8 mouse cellular contexts compared by ENCODE assay signal in the genomic region with DNA sequence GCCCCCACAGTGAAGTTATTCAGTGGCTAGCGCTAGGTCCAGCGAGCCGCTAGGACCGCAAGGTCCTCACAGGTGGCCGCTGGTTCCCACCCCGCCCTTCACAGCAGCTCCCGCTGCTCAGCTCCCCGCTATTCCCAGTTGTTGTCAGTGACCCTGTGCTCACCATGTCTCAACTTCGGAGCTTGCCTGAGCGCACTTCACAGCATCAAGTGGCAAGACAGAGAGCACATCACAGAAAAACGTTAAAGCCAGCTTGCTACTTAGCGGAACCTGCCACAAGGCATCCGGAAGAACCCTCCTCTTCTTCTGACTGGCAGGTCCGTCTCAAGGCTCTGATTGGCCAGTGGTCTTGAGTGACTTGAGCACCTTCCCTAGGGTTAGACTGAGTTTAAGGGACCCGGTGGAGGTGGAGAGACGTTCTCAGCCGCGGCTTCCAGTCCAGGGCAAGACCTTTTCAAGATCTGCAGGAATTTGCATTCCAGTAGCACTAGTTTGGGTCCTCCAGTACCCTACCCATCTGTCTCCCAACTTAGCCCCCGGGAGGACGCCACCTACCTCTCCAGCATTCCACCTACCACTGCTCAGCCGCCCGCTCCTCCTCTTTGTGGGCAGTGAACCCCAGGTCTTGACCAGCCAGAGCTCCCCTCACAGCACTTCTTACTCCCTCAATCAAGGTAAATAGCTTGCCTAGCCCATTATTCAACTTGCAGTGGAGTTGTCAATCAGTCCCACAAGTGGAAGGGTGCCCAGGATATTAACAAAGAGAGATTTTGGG. TPM values are rescaled to one million over a fixed set of nuclear protein-coding genes. Genes with fewer than 3 reads are reported as not detected.
DNase-seq lines count a peak whose midpoint lies in the region; ATAC-seq and TF ChIP-seq lines count a peak whose summit lies in the region.

No protein-coding gene starts in this region.

- peak overlapping the region; percentile 71 for H3K9ac ChIP-seq in kidney, embryonic 15.5 days

- H3K4me1 ChIP-seq in bone marrow macrophage, adult 2 months (ENCODE audit: control insufficient read depth, insufficient read depth, low read length): peaks cover 12% of the 10 kb centered on the region
- 0 out of 2 replicates have a peak, but pooled peaks cover 2% of the 10 kb centered on the region for H3K4me1 ChIP-seq in embryonic fibroblast, embryonic 13.5 days (ENCODE audit: control insufficient read depth, insufficient read depth, low read length)
- H3K4me1 ChIP-seq in heart, embryonic 10.5 days: peaks cover 12% of the 10 kb centered on the region
- peaks cover 19% of the 10 kb centered on the region for H3K4me1 ChIP-seq in kidney, embryonic 15.5 days

- DNase-seq in A20 (ENCODE audit: low read depth, low spot score) (peak; percentile 92), liver (peak; percentile 79)
- peak; percentile 96 for DNase-seq in heart, embryonic 10.5 days (ENCODE audit: low spot score)
- DNase-seq in spleen, postnatal 4 days (ENCODE audit: low spot score in 2 of 2): peak; percentile 72 to 84

- H3K4me3 ChIP-seq in bone marrow macrophage, adult 2 months (ENCODE audit: insufficient read depth, low read length): peak overlapping the region; percentile 97
- peak overlapping the region; percentile 70 for H3K4me3 ChIP-seq in embryonic fibroblast, embryonic 13.5 days (ENCODE audit: insufficient read depth, low read length)
- H3K4me3 ChIP-seq in heart, embryonic 10.5 days: peak overlapping the region; percentile 77
- peak overlapping the region; percentile 85 for H3K4me3 ChIP-seq in kidney, embryonic 15.5 days (replicated peaks)

- peak; percentile 99 for ATAC-seq in kidney, embryonic 15.5 days (replicated peaks; ENCODE audit: low FRiP score)
- peak; percentile 97 for ATAC-seq in monocyte, adult 5-6 weeks (replicated peaks; ENCODE audit: insufficient number of reproducible peaks, low FRiP score, low TSS enrichment, poor library complexity, severe bottlenecking)

- peak overlapping the region; percentile 70 for H3K4me2 ChIP-seq in kidney, embryonic 15.5 days

- no peaks in the 10 kb centered on the region for H3K9me3 ChIP-seq in heart, embryonic 10.5 days
- no peaks in the 10 kb centered on the region for H3K9me3 ChIP-seq in kidney, embryonic 15.5 days (replicated peaks)

- peak; percentile 14; the same call in 1 of the 2 replicates for TF ChIP-seq CTCF in bone marrow macrophage, adult 2 months (IDR thresholded peaks at IDR 0.05; ENCODE audit: low read depth, low read length)
- TF ChIP-seq CTCF in embryonic fibroblast, embryonic 13.5 days (IDR thresholded peaks at IDR 0.05; ENCODE audit: borderline replicate concordance, insufficient read depth, low read length): no peak

- H3K36me3 ChIP-seq in heart, embryonic 10.5 days: peaks cover 14% of the 10 kb centered on the region
- H3K36me3 ChIP-seq in kidney, embryonic 15.5 days: peaks cover 15% of the 10 kb centered on the region

- no peak for TF ChIP-seq POLR2A in bone marrow macrophage, adult 2 months (IDR thresholded peaks at IDR 0.05; ENCODE audit: borderline replicate concordance, low read depth, low read length)
- TF ChIP-seq POLR2A in embryonic fibroblast, embryonic 13.5 days (IDR thresholded peaks at IDR 0.05; ENCODE audit: low read depth, low read length): peak; percentile 87

- no peaks in the 10 kb centered on the region for H3K27me3 ChIP-seq in heart, embryonic 10.5 days (ENCODE audit: insufficient read depth, poor library complexity, severe bottlenecking)
- H3K27me3 ChIP-seq in kidney, embryonic 15.5 days: no peaks in the 10 kb centered on the region

- peak overlapping the region; percentile 44 for H3K27ac ChIP-seq in bone marrow macrophage, adult 2 months (ENCODE audit: insufficient read depth, low read depth, low read length)
- H3K27ac ChIP-seq in embryonic fibroblast, embryonic 13.5 days (ENCODE audit: insufficient read depth, low read length): peak overlapping the region; percentile 68
- peak overlapping the region; percentile 82 for H3K27ac ChIP-seq in heart, embryonic 10.5 days
- peak overlapping the region; percentile 90 for H3K27ac ChIP-seq in kidney, embryonic 15.5 days

- WGBS in heart, embryonic 10.5 days: 0% methylated on average over 22 of the region's 22 CpGs
- under 1% methylated on average over 22 of the region's 22 CpGs for WGBS in kidney, embryonic 15.5 days

RNA-seq across cellular contexts. Expression of gene 2010315B03Rik, which starts 30.4 kb away (rescaled TPM):
- polyA plus RNA-seq in bone marrow macrophage, adult 2 months (2012; ENCODE audit: insufficient read depth, insufficient read length, missing spikeins): 28.0 and 28.8 TPM in 2 replicates
- polyA plus RNA-seq in embryonic fibroblast, embryonic 13.5 days (2011; ENCODE audit: insufficient read length, low read depth, missing spikeins): 12.9 and 16.8 TPM in 2 replicates
- polyA plus RNA-seq in heart, embryonic 10.5 days (2016; fragmentation: Nextera tagmentation; extraction: Ambion mirVana): 6.8 and 8.7 TPM in 2 replicates
- 11.2 and 11.5 TPM in 2 replicates for polyA plus RNA-seq in kidney, embryonic 15.5 days (2015; fragmentation: Nextera tagmentation; extraction: Ambion mirVana)
- total RNA-seq in monocyte, adult 5-6 weeks (2017): 33.1 to 47.2 TPM (median 40.9 TPM) in 3 replicates

Comparison
In these comparisons a context has a peak if more than half of its experiments do, and no peak if none do; other contexts are left out.
1. Peak in every context shown above with its lines: DNase-seq, ATAC-seq, H3K4me3 ChIP-seq and H3K27ac ChIP-seq.